Mouse (Mus musculus): ENCODE results near the gene Tekt3. TPM values are rescaled to one million over a fixed set of nuclear protein-coding genes. Genes with fewer than 3 reads are reported as not detected.
A peak's percentile ranks its signal among the peaks of the same experiment; 100 is the strongest.

Gene Tekt3
- polyA plus RNA-seq, 2 experiments, result 0.06 to 0.30 TPM

DNA sequence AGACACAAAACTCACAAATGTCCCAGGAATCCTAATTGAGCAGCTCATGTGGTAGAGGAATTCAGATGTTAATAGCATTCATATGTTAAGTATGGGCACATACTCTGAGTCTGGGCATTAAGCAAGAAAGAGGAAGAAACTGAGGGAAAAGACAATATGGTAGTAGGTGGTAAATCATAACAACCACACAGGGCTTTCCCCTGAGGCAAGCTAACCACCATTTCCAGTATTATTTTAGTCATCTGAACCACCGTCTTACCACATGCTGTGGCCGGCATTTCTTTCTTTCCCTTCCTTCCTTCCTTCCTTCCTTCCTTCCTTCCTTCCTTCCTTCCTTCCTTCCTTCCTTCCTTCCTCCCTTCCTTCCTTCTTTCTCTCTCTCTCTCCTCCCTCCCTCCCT, 60.8 kb downstream of the Tekt3 start:
- no peak overlapping the region for H3K4me2 ChIP-seq (replicated peaks; ENCODE audit: low read depth, low read length, severe bottlenecking)
- WGBS, result 51% methylated on average over 2 of the region's 2 CpGs
- H3K36me3 ChIP-seq (ENCODE audit: control insufficient read depth, insufficient read depth, low read length), result no peaks in the 10 kb centered on the region
- no peak for TF ChIP-seq POLR2A (IDR thresholded peaks at IDR 0.05; ENCODE audit: borderline replicate concordance, extremely low read depth, insufficient read depth, insufficient read length)
- DNase-seq (ENCODE audit: low spot score) (no peak), ATAC-seq (ENCODE audit: low FRiP score, low read depth) (no peak)
- no peaks in the 10 kb centered on the region for H3K27me3 ChIP-seq (ENCODE audit: control insufficient read depth, insufficient read depth, low read length)
- H3K9ac ChIP-seq (ENCODE audit: low read depth, low read length, severe bottlenecking), result no peak overlapping the region
- no peak overlapping the region for H3K4me3 ChIP-seq (replicated peaks; ENCODE audit: low read length)
- no peak overlapping the region for H3K27ac ChIP-seq (replicated peaks; ENCODE audit: low read depth, low read length)
- H3K4me1 ChIP-seq (ENCODE audit: control insufficient read depth, insufficient read depth, low read length), result peaks cover 19% of the 10 kb centered on the region
- H3K9me3 ChIP-seq (ENCODE audit: control insufficient read depth, low read length), result no peaks in the 10 kb centered on the region

DNA sequence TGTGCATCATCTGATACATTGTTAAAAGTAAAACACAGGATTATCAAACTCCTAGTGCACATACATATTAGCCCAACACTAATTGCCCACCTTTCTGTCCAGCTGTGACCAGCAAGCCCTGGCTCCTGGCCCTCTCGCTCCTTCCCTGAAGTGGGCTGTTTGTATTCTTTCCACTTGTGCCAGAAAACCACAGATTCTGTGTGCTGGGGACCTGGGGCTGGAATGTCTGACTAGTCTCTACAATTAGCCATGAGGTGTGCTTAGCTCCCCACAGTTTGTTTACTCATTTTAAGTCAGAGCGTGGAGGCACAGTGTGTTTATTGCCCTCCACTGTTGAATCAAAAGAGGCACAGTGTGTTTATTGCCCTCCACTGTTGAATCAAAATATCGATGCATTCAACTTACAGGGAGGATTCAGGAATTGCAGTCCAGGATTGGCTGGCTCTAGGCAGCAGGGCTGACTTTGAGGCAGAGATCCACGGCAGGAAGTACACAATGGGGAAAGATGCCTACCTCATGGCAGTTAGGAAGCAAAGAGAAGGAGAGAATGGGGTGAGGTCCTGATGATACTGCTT, 61.4 kb downstream of the Tekt3 start:
- H3K4me1 ChIP-seq (ENCODE audit: control insufficient read depth, insufficient read depth, low read length), result peaks cover 19% of the 10 kb centered on the region
- H3K27me3 ChIP-seq (ENCODE audit: control insufficient read depth, insufficient read depth, low read length), result no peaks in the 10 kb centered on the region
- 0 out of 2 replicates have a peak overlapping the region, but pooled peaks have one; percentile 26 for H3K27ac ChIP-seq (replicated peaks; ENCODE audit: low read depth, low read length)
- ATAC-seq (ENCODE audit: low FRiP score, low read depth) (no peak), DNase-seq (ENCODE audit: low spot score) (no peak)
- no peak overlapping the region for H3K4me2 ChIP-seq (replicated peaks; ENCODE audit: low read depth, low read length, severe bottlenecking)
- H3K36me3 ChIP-seq (ENCODE audit: control insufficient read depth, insufficient read depth, low read length), result no peaks in the 10 kb centered on the region
- no peak overlapping the region for H3K9ac ChIP-seq (ENCODE audit: low read depth, low read length, severe bottlenecking)
- H3K9me3 ChIP-seq (ENCODE audit: control insufficient read depth, low read length), result no peaks in the 10 kb centered on the region
- no peak overlapping the region for H3K4me3 ChIP-seq (replicated peaks; ENCODE audit: low read length)
- 29% methylated on average over 4 of the region's 4 CpGs for WGBS
- TF ChIP-seq POLR2A (IDR thresholded peaks at IDR 0.05; ENCODE audit: borderline replicate concordance, extremely low read depth, insufficient read depth, insufficient read length), result no peak

DNA sequence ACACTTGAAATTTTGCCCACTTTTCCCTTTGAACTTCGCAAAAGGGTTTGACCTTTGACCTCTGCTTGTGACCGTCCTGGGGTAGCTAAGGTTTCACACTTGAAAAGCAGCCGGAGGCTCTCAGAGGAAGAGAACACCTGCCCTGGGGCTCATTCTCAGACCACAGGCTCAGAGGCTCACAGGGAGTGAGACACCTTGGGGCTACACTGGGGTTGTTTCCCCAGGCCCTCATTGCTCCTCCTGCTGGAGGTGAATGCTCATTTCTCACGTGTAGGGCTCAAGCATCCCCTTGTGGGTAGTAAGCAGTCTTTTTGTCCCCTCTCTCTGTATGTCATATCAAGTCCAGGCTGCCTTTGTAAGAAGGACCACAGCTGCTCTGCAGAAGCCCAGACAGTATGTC, 62.9 kb downstream of the Tekt3 start:
- Histone ChIP-seq H3K36me3 (ENCODE audit: control insufficient read depth, insufficient read depth, low read length) (no peaks in the 10 kb centered on the region), H3K4me2 (replicated peaks; ENCODE audit: low read depth, low read length, severe bottlenecking) (no peak overlapping the region), H3K9ac (ENCODE audit: low read depth, low read length, severe bottlenecking) (no peak overlapping the region), H3K4me1 (ENCODE audit: control insufficient read depth, insufficient read depth, low read length) (peaks cover 21% of the 10 kb centered on the region), H3K27me3 (ENCODE audit: control insufficient read depth, insufficient read depth, low read length) (no peaks in the 10 kb centered on the region), H3K27ac (replicated peaks; ENCODE audit: low read depth, low read length) (no peak overlapping the region), H3K9me3 (ENCODE audit: control insufficient read depth, low read length) (no peaks in the 10 kb centered on the region), H3K4me3 (replicated peaks; ENCODE audit: low read length) (no peak overlapping the region)
- DNase-seq (ENCODE audit: low spot score), result no peak
- 5% methylated on average over 4 of the region's 4 CpGs for WGBS
- TF ChIP-seq POLR2A (IDR thresholded peaks at IDR 0.05; ENCODE audit: borderline replicate concordance, extremely low read depth, insufficient read depth, insufficient read length), result no peak
- no peak for ATAC-seq (ENCODE audit: low FRiP score, low read depth)

DNA sequence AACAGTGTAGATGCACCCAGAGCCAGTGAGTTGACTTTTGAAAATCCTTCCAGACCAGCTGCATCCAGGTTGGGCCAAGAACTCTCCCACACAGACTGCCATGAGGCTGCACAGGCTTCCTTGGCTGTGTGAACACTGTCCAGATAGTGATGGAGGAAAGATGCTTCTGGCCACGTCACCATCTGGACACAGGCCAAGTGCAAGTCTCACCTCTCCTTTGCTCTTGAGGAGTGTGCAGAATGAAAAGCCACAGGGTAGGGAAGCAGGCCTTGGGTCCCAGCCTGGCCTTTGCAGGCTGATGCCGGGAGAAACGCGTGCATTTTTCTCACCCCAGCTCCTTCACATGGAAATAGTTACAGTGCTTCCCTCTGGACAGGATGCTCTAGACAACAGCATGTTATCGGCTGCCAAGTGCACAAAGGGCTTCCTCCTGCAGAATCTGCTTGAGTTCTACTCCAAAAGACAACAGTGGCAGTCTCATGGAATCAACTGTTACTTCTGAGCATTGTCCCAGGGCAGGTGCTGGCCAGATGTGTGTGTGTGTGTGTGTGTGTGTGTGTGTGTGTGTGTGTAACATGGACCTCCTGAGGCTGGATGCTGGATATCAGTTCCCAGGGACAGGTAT, 64.5 kb downstream of the Tekt3 start:
- Histone ChIP-seq H3K36me3 (ENCODE audit: control insufficient read depth, insufficient read depth, low read length) (no peaks in the 10 kb centered on the region), H3K4me1 (ENCODE audit: control insufficient read depth, insufficient read depth, low read length) (peaks cover 36% of the 10 kb centered on the region), H3K9me3 (ENCODE audit: control insufficient read depth, low read length) (no peaks in the 10 kb centered on the region), H3K27me3 (ENCODE audit: control insufficient read depth, insufficient read depth, low read length) (0 out of 2 replicates have a peak, but pooled peaks cover 5% of the 10 kb centered on the region), H3K27ac (replicated peaks; ENCODE audit: low read depth, low read length) (no peak overlapping the region), H3K9ac (ENCODE audit: low read depth, low read length, severe bottlenecking) (no peak overlapping the region), H3K4me3 (replicated peaks; ENCODE audit: low read length) (no peak overlapping the region), H3K4me2 (replicated peaks; ENCODE audit: low read depth, low read length, severe bottlenecking) (no peak overlapping the region)
- no peak for DNase-seq (ENCODE audit: low spot score)
- WGBS, result 53% methylated on average over 5 of the region's 5 CpGs
- ATAC-seq (ENCODE audit: low FRiP score, low read depth), result peak; percentile 42; the same call in 1 of the 2 replicates
- no peak for TF ChIP-seq POLR2A (IDR thresholded peaks at IDR 0.05; ENCODE audit: borderline replicate concordance, extremely low read depth, insufficient read depth, insufficient read length)

DNA sequence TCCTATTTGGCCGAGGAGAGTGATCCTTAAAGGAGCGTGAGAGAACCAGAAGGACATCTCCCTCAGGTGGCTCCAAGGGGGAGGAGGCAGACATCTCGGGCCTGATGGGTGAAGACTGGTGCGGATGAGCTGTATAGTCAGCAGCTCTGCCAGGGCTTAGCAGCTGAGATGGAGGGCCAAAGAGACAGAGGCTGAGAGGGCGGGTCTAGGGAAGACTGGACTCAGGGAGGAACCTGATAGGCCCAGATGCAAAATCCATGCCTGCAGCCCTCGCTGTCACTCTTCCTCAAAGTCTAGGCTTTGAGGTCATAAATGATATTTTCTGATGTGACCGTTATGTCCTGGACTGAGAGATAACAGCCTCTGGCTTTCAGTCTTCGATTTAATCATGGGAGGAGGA, 65.5 kb downstream of the Tekt3 start:
- Histone ChIP-seq H3K4me2 (replicated peaks; ENCODE audit: low read depth, low read length, severe bottlenecking) (no peak overlapping the region), H3K4me3 (replicated peaks; ENCODE audit: low read length) (no peak overlapping the region), H3K4me1 (ENCODE audit: control insufficient read depth, insufficient read depth, low read length) (peaks cover 38% of the 10 kb centered on the region), H3K9ac (ENCODE audit: low read depth, low read length, severe bottlenecking) (no peak overlapping the region), H3K9me3 (ENCODE audit: control insufficient read depth, low read length) (no peaks in the 10 kb centered on the region), H3K36me3 (ENCODE audit: control insufficient read depth, insufficient read depth, low read length) (no peaks in the 10 kb centered on the region), H3K27me3 (ENCODE audit: control insufficient read depth, insufficient read depth, low read length) (0 out of 2 replicates have a peak, but pooled peaks cover 5% of the 10 kb centered on the region), H3K27ac (replicated peaks; ENCODE audit: low read depth, low read length) (no peak overlapping the region)
- 76% methylated on average over 8 of the region's 8 CpGs for WGBS
- DNase-seq (ENCODE audit: low spot score) (no peak), ATAC-seq (ENCODE audit: low FRiP score, low read depth) (no peak)
- TF ChIP-seq POLR2A (IDR thresholded peaks at IDR 0.05; ENCODE audit: borderline replicate concordance, extremely low read depth, insufficient read depth, insufficient read length), result no peak

Data from limb, embryonic 14.5 days (tissue).